Mouse (Mus musculus) embryo, embryonic 10 days (tissue): Measurements from ENCODE around the gene Six6.

Source experiments
- DNase-seq: peaks from one replicate; pipeline ENCODE4 v3.0.0-alpha.2; 2015; ENCODE audit warnings: low spot score

Six6 gene

DNA sequence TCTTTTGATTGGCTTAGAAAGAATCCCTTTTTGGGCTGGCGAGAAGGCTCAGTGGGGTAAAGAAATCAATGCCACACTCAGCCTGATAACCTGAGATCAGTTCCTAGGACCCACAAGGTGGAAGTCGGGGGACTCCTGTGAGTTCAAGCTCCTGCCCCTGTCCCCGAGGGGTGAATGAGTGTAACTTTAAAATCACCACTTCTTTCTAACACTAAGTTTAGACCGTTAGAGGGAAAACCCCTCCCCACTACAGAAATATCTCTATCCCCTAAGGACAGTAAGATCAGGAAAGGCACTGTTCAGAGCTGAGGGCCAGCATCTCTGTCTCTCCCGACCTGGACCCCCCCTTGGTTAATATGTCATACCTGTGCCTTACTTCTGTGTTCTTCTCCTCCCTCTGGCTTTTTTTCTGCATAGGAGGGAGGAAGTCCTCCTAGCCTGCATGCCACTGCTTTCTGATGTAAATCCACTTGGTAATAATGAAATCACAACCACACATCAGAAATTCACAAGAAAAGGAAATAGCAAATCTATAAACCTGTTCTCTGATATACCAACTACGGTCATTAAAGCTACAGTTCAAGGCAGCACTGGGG lies 18.2 kb downstream of the Six6 start:
- no peak for DNase-seq

DNA sequence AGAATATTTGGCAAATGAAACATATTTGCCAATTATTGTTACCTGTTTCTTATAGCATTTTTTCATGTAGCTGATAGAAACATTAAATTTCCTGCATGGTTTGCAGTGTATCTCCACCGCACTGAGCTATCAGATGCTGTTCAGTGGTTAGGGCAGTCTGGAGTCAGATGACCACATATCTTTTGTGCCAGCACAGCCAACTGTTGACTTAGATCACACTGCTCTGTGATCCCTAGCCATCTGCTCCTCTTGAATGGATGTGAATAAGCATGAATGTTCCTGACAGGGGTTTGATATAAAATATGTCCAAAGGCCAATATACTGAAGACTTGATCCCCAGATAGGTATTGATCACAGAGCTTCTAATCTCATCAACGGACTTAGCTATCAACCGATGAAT lies 18.8 kb downstream of the Six6 start:
- DNase-seq, result no peak

DNA sequence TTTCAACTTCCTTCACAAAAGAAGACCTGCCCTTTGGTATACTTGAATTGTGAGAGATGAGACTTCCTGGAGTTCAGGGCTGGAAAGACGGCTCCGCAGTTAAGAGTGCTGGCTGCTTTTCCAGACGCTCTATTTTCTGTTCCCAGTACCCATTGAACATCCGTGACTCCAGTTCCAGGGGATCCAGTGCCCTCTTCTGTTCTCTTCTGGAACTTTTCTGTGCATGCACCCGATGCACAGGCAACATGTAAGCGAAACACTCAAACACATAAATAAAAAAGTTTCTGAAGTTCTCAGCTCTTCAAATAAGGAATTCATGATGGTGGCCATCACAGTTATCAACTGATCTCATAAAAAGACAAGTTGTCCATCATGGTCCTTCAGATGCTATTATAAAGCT lies 23.1 kb downstream of the Six6 start:
- DNase-seq, result no peak

DNA sequence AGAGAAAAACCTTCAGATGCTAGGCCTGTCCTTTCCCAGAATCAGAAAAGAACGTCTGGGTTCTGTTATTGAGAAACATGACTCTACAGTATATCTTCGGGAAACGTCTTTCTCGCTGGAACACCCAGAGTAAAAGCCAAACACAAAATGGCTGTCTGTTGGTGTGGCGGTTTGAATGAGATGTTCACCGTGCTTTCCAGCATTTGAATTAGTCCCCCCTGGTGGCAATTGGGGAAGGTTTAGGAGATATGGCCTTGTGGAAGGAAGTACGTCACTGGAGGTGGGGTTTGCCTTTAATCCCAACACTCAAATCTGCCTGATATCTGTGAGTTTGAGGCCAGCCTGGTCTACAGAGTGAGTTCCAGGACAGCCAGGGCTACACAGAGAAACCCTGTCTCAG lies 27.8 kb downstream of the Six6 start:
- no peak for DNase-seq

GRCm38 (mm10) chr12:72970620-72971019 lies 30.9 kb downstream of the Six6 start:
- DNase-seq, result no peak

GRCm38 (mm10) chr12:72973161-72973560 lies 33.5 kb downstream of the Six6 start:
- peak; percentile 47 for DNase-seq

DNA sequence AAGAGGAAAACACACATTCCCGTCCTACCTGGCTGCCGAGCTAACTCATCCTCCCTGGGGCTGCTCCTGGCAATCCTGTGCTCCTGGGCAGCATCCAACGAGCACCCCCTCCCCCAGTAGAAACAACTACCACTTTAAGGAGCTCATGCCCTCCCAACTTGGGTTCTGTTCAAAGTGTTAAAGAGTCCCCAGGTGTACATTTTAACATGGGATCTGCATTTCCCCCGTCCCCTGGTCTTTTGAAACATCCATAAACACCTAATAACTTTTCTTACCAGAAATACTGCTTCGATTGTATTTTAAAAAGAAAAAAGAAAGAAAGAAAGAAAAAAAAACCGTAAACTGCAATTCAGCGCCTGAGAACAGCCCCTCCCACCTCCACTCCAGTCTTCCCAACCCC lies 36.5 kb downstream of the Six6 start:
- DNase-seq, result no peak

DNA sequence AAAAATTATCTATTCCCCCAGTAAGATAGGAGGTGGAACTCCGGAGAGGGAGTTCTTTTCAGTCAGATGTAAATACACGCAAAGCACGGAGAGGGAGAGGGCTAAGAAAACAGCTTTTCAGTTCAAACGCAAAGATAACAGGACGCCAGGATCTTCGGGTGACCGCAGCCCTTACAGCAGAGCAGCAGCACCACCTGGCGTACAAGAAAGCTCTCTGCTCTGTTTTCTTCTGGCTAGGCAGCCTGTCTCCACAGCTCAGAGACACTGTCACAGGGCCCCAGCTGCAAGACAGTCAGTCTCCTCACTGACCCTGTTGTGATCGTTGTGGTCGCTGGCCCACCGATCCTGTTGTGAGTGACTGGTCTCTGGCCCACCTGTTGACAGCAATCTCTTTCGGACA lies 37.0 kb downstream of the Six6 start:
- DNase-seq, result peak; percentile 94

GRCm38 (mm10) chr12:72977851-72978250 lies 38.2 kb downstream of the Six6 start:
- DNase-seq, result no peak

- DNase-seq, result no peak
Measured at GRCm38 (mm10) chr12:72979236-72979635, 39.5 kb downstream of the Six6 start.

DNA sequence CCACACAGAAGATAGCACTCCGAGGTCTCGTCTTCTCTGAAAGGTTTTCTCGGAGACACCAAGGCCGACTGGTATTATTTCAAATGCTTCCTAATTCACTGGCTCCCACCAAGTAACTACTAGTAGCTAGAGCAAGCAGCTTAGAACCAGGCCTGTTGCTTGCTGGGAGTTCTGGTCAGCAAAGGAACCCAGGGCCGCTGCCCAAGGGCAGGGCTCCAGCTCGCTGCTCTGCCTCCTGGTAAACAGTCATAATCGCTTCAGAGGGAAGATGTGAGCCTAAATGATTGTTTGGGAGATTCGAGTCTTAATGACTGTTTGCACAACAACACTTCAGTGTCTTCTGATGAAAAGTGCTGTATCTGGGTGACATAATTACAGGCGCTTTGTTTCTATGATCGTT lies 42.9 kb downstream of the Six6 start:
- no peak for DNase-seq

- DNase-seq, result no peak
Measured at GRCm38 (mm10) chr12:72983071-72983857, 43.6 kb downstream of the Six6 start.
